Mouse (Mus musculus): ENCODE measurements around the gene Hunk. TPM values are rescaled to one million over a fixed set of nuclear protein-coding genes. Genes with fewer than 3 reads are reported as not detected.

Hunk gene
- total and polyA plus RNA-seq, 2 experiments = 0.50 to 0.74 TPM

DNA sequence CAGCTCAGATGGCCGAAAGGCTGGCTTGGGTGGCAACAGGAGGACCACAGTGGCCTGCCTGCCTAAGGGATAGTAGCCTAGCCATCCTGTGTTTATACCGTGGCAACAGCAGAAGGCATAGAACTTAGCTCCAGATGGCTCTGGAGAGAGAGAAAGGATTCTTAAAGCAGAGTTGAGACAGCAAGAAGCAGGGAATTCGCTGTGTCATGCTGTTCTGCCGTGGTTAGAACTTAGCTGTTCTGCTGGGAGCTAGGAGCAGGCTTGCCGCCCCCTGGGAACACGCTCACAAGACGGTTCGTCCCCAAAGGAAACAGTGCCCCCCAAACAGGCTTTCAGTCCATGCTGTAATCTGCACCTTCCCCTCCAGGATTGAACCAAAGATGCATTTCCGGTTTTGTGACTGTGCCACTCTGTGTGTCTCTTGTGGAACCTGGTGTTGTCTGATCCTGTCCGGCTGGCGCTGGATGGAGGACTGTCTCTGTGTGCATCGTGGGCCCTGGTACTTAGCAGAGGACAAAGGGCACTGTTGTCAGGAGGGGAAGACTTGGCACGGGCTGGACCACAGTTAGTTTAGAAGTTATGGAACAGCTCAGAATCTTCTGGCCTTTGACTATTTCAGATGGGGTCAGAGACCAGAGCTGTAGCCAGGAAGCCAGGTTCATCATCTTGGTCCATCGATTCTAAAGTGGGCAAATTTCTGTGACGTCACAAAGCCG lies 112.1 kb downstream of the Hunk start:
- Histone ChIP-seq H3K4me1 (ENCODE audit: control insufficient read depth, insufficient read depth, low read length) (no peaks in the 10 kb centered on the region), H3K4me3 (ENCODE audit: insufficient read depth, low read depth, low read length) (no peak overlapping the region), H3K79me2 (ENCODE audit: control insufficient read depth, insufficient read depth, low read length) (no peaks in the 10 kb centered on the region), H3K27me3 (ENCODE audit: control insufficient read depth, insufficient read depth, low read length) (no peaks in the 10 kb centered on the region), H3K36me3 (ENCODE audit: control insufficient read depth, insufficient read depth, low read length) (no peaks in the 10 kb centered on the region), H3K9ac (ENCODE audit: low read depth, low read length) (no peak overlapping the region), H3K27ac (replicated peaks; ENCODE audit: insufficient read depth, low read depth, low read length) (no peak overlapping the region)
- TF ChIP-seq POLR2A (IDR thresholded peaks at IDR 0.05; ENCODE audit: extremely low read depth, insufficient read depth, low read length) (no peak), CTCF (IDR thresholded peaks at IDR 0.05; ENCODE audit: low read depth, low read length) (no peak)
- DNase-seq (ENCODE audit: extremely low read depth, low read depth, low spot score) = no peak
- 86% methylated on average over 16 of the region's 16 CpGs for WGBS

DNA sequence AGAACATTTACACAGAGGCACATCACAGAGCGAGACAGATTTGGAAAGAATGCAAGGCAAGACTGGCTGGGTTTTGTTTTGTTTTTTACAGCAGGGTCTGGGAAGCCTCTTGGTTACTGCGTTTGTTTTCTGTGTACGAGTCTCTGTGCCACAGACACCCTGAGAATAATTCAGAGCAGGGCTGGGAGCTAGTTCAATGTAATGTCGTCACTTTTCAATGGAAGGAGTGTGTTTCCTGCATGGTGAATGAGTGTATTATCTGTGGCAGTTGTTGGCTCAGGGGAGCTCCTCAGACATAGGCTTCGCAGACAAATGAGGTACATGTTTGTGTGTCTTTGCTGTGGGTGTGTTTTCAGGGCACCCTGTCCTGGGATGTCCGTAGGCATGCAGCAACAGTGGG lies 115.0 kb downstream of the Hunk start:
- no peaks in the 10 kb centered on the region for H3K36me3 ChIP-seq (ENCODE audit: control insufficient read depth, insufficient read depth, low read length)
- no peaks in the 10 kb centered on the region for H3K4me1 ChIP-seq (ENCODE audit: control insufficient read depth, insufficient read depth, low read length)
- H3K9ac ChIP-seq (ENCODE audit: low read depth, low read length) = no peak overlapping the region
- TF ChIP-seq POLR2A (IDR thresholded peaks at IDR 0.05; ENCODE audit: extremely low read depth, insufficient read depth, low read length) (no peak), CTCF (IDR thresholded peaks at IDR 0.05; ENCODE audit: low read depth, low read length) (no peak)
- H3K27me3 ChIP-seq (ENCODE audit: control insufficient read depth, insufficient read depth, low read length) = no peaks in the 10 kb centered on the region
- H3K4me3 ChIP-seq (ENCODE audit: insufficient read depth, low read depth, low read length) = no peak overlapping the region
- no peak overlapping the region for H3K27ac ChIP-seq (replicated peaks; ENCODE audit: insufficient read depth, low read depth, low read length)
- no peak for DNase-seq (ENCODE audit: extremely low read depth, low read depth, low spot score)
- no peaks in the 10 kb centered on the region for H3K79me2 ChIP-seq (ENCODE audit: control insufficient read depth, insufficient read depth, low read length)
- WGBS = 95% methylated on average over 6 of the region's 6 CpGs

DNA sequence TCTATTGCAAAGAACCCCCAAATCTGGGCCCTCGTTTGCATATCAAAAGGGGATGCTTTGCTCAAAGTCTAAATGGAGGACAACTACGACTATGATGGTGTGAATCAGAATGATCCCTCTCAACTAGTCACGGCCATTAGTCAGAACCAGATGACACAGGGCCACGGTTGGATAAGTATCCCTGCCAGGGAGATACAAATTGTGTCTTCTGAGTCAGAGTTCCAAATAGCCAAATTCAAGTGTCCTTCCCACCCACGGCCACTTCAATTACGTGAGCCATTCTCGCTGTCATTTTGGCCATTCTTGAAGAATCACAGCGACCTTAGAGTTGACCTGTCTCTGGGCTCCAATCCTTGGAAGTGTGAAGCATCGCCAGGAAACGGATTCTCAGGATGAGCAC lies 119.4 kb downstream of the Hunk start:
- Histone ChIP-seq H3K27me3 (ENCODE audit: control insufficient read depth, insufficient read depth, low read length) (no peaks in the 10 kb centered on the region), H3K79me2 (ENCODE audit: control insufficient read depth, insufficient read depth, low read length) (no peaks in the 10 kb centered on the region), H3K9ac (ENCODE audit: low read depth, low read length) (no peak overlapping the region), H3K4me3 (ENCODE audit: insufficient read depth, low read depth, low read length) (no peak overlapping the region), H3K4me1 (ENCODE audit: control insufficient read depth, insufficient read depth, low read length) (no peaks in the 10 kb centered on the region), H3K36me3 (ENCODE audit: control insufficient read depth, insufficient read depth, low read length) (no peaks in the 10 kb centered on the region), H3K27ac (replicated peaks; ENCODE audit: insufficient read depth, low read depth, low read length) (no peak overlapping the region)
- TF ChIP-seq POLR2A (IDR thresholded peaks at IDR 0.05; ENCODE audit: extremely low read depth, insufficient read depth, low read length) = no peak
- no peak for TF ChIP-seq CTCF (IDR thresholded peaks at IDR 0.05; ENCODE audit: low read depth, low read length)
- WGBS = 83% methylated on average over 10 of the region's 10 CpGs
- DNase-seq (ENCODE audit: extremely low read depth, low read depth, low spot score) = no peak

- WGBS = 89% methylated on average over 2 of the region's 2 CpGs
- no peaks in the 10 kb centered on the region for H3K79me2 ChIP-seq (ENCODE audit: control insufficient read depth, insufficient read depth, low read length)
- H3K4me3 ChIP-seq (ENCODE audit: insufficient read depth, low read depth, low read length) = no peak overlapping the region
- TF ChIP-seq POLR2A (IDR thresholded peaks at IDR 0.05; ENCODE audit: extremely low read depth, insufficient read depth, low read length) = no peak
- no peak for TF ChIP-seq CTCF (IDR thresholded peaks at IDR 0.05; ENCODE audit: low read depth, low read length)
- no peak overlapping the region for H3K9ac ChIP-seq (ENCODE audit: low read depth, low read length)
- no peaks in the 10 kb centered on the region for H3K36me3 ChIP-seq (ENCODE audit: control insufficient read depth, insufficient read depth, low read length)
- no peaks in the 10 kb centered on the region for H3K4me1 ChIP-seq (ENCODE audit: control insufficient read depth, insufficient read depth, low read length)
- DNase-seq (ENCODE audit: extremely low read depth, low read depth, low spot score) = no peak
- no peaks in the 10 kb centered on the region for H3K27me3 ChIP-seq (ENCODE audit: control insufficient read depth, insufficient read depth, low read length)
- no peak overlapping the region for H3K27ac ChIP-seq (replicated peaks; ENCODE audit: insufficient read depth, low read depth, low read length)
These were observed 119.9 kb downstream of the Hunk start for GRCm38 (mm10) chr16:90505680-90506079.

DNA sequence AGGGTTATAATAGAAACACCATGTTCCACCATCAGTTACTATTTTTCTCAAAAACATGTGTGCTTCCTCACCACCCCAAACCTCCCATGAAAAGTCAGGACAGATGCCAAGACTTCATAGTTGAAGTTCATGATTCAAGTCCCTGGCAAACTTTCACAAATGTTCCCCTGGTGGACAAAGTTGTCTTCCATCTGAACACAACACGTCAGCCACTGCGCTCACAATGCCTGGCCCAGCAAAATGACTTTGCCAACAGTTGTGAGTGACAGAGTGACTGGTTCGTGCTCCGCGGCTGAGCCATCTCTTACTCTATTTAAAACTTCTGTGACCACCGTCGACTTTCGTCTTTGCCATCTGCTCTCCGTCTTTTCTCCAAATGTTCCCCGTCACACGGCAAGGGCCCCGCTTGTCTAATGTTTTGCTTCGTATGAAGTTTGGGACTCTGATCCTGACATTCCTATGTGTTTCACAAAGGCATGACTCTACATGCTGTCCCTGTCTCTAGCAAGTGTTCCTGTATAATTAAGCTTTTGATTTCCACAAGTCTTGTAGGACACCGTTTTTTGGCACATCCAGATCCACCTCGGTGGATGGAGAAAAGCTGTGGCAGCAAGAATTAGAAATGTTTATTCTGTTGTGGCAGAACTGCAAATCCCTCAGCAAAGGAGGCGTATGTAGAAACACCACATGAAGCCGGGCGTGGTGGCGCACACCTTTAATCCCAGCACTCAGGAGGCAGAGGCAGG lies 125.9 kb downstream of the Hunk start:
- Histone ChIP-seq H3K36me3 (ENCODE audit: control insufficient read depth, insufficient read depth, low read length) (no peaks in the 10 kb centered on the region), H3K9ac (ENCODE audit: low read depth, low read length) (no peak overlapping the region), H3K27me3 (ENCODE audit: control insufficient read depth, insufficient read depth, low read length) (no peaks in the 10 kb centered on the region), H3K79me2 (ENCODE audit: control insufficient read depth, insufficient read depth, low read length) (no peaks in the 10 kb centered on the region), H3K4me1 (ENCODE audit: control insufficient read depth, insufficient read depth, low read length) (no peaks in the 10 kb centered on the region), H3K4me3 (ENCODE audit: insufficient read depth, low read depth, low read length) (no peak overlapping the region), H3K27ac (replicated peaks; ENCODE audit: insufficient read depth, low read depth, low read length) (no peak overlapping the region)
- TF ChIP-seq CTCF (IDR thresholded peaks at IDR 0.05; ENCODE audit: low read depth, low read length) (no peak), POLR2A (IDR thresholded peaks at IDR 0.05; ENCODE audit: extremely low read depth, insufficient read depth, low read length) (no peak)
- 88% methylated on average over 19 of the region's 19 CpGs for WGBS
- DNase-seq (ENCODE audit: extremely low read depth, low read depth, low spot score) = no peak

GRCm38 (mm10) chr16:90517041-90517440 lies 131.2 kb downstream of the Hunk start:
- no peak for DNase-seq (ENCODE audit: extremely low read depth, low read depth, low spot score)
- no peak overlapping the region for H3K9ac ChIP-seq (ENCODE audit: low read depth, low read length)
- no peaks in the 10 kb centered on the region for H3K4me1 ChIP-seq (ENCODE audit: control insufficient read depth, insufficient read depth, low read length)
- 67% methylated on average over 9 of the region's 9 CpGs for WGBS
- H3K27me3 ChIP-seq (ENCODE audit: control insufficient read depth, insufficient read depth, low read length) = no peaks in the 10 kb centered on the region
- TF ChIP-seq CTCF (IDR thresholded peaks at IDR 0.05; ENCODE audit: low read depth, low read length) (no peak), POLR2A (IDR thresholded peaks at IDR 0.05; ENCODE audit: extremely low read depth, insufficient read depth, low read length) (no peak)
- no peak overlapping the region for H3K27ac ChIP-seq (replicated peaks; ENCODE audit: insufficient read depth, low read depth, low read length)
- no peaks in the 10 kb centered on the region for H3K79me2 ChIP-seq (ENCODE audit: control insufficient read depth, insufficient read depth, low read length)
- no peaks in the 10 kb centered on the region for H3K36me3 ChIP-seq (ENCODE audit: control insufficient read depth, insufficient read depth, low read length)
- H3K4me3 ChIP-seq (ENCODE audit: insufficient read depth, low read depth, low read length) = no peak overlapping the region

Measured in liver, adult 2 months (tissue).